ENCODE assay signal across 11 mouse cellular contexts in genomic region chr10:98744246-98744645, GRCm38 (mm10).
DNase-seq lines count a peak whose midpoint lies in the region; ATAC-seq lines count a peak whose summit lies in the region.
"Had no signal": no experiment of that assay in that cellular context is flagged by ENCODE, and none has a peak within 500 bp of the region (broad histone marks: within the 10 kb centered on the region; RNA-seq: fewer than 3 reads in every experiment).

No protein-coding gene starts in this region.

- no peak overlapping the region for H3K9ac ChIP-seq in hindbrain, embryonic 11.5 days (ENCODE audit: low read depth, low read length)
- H3K9ac ChIP-seq in hindbrain, embryonic 13.5 days: no peak overlapping the region
- H3K9ac ChIP-seq: liver, embryonic 15.5 days; stomach, embryonic 15.5 days had no signal

- no peaks in the 10 kb centered on the region for H3K36me3 ChIP-seq in hindbrain, embryonic 11.5 days (ENCODE audit: control insufficient read depth, insufficient read depth, low read length)
- no peaks in the 10 kb centered on the region for H3K36me3 ChIP-seq in hindbrain, embryonic 13.5 days
- H3K36me3 ChIP-seq: liver, embryonic 15.5 days; stomach, embryonic 15.5 days had no signal

- DNase-seq in hindbrain, embryonic 11.5 days (ENCODE audit: low spot score): peak; percentile 11
- peak; percentile 13 for DNase-seq in ES-CJ7 (ENCODE audit: low read depth, low spot score)
- DNase-seq in induced T-regulatory cell, adult 2 months (ENCODE audit: low read depth): peak; percentile 89
- DNase-seq in monocyte, adult 2 months (ENCODE audit: low read depth in 1 of 2, low spot score in 2 of 2): peak; percentile 44 to 60
- DNase-seq in left cerebral cortex, adult 18-20 months (ENCODE audit: low spot score in 2 of 2): no peak
- no peak for DNase-seq in adrenal gland, adult 2 months
- DNase-seq in retina, postnatal 1 day: no peak

- no peak overlapping the region for H3K4me3 ChIP-seq in hindbrain, embryonic 11.5 days (ENCODE audit: low read depth, low read length)
- no peak overlapping the region for H3K4me3 ChIP-seq in hindbrain, embryonic 13.5 days
- H3K4me3 ChIP-seq: liver, embryonic 15.5 days; stomach, embryonic 15.5 days had no signal

- H3K4me2 ChIP-seq in hindbrain, embryonic 11.5 days (replicated peaks; ENCODE audit: low read depth, low read length): no peak overlapping the region
- H3K4me2 ChIP-seq in hindbrain, embryonic 13.5 days: no peak overlapping the region
- H3K4me2 ChIP-seq: liver, embryonic 15.5 days; stomach, embryonic 15.5 days had no signal

- H3K27me3 ChIP-seq in hindbrain, embryonic 11.5 days (ENCODE audit: control insufficient read depth, insufficient read depth, low read length): no peaks in the 10 kb centered on the region
- no peaks in the 10 kb centered on the region for H3K27me3 ChIP-seq in hindbrain, embryonic 13.5 days
- H3K27me3 ChIP-seq: liver, embryonic 15.5 days; Patski; stomach, embryonic 15.5 days had no signal

- ATAC-seq in hindbrain, embryonic 11.5 days (ENCODE audit: low FRiP score): no peak
- ATAC-seq in hindbrain, embryonic 13.5 days (ENCODE audit: low FRiP score): no peak
- ATAC-seq: Patski had no signal

- no peaks in the 10 kb centered on the region for H3K9me3 ChIP-seq in hindbrain, embryonic 11.5 days (ENCODE audit: control insufficient read depth, low read length)
- no peaks in the 10 kb centered on the region for H3K9me3 ChIP-seq in hindbrain, embryonic 13.5 days
- H3K9me3 ChIP-seq: liver, embryonic 15.5 days; stomach, embryonic 15.5 days had no signal

- H3K27ac ChIP-seq in hindbrain, embryonic 11.5 days (ENCODE audit: low read depth, low read length): no peak overlapping the region
- H3K27ac ChIP-seq in hindbrain, embryonic 13.5 days: no peak overlapping the region
- H3K27ac ChIP-seq: liver, embryonic 15.5 days; stomach, embryonic 15.5 days had no signal

- WGBS in hindbrain, embryonic 11.5 days: 49% methylated on average over 6 of the region's 6 CpGs
- 52% methylated on average over 6 of the region's 6 CpGs for WGBS in hindbrain, embryonic 13.5 days

- no peaks in the 10 kb centered on the region for H3K4me1 ChIP-seq in hindbrain, embryonic 11.5 days (replicated peaks; ENCODE audit: control insufficient read depth, insufficient read depth, low read length)
- peaks cover 5% of the 10 kb centered on the region for H3K4me1 ChIP-seq in hindbrain, embryonic 13.5 days (replicated peaks)
- H3K4me1 ChIP-seq: stomach, embryonic 15.5 days had no signal

Comparison
In these comparisons a context has a peak if more than half of its experiments do, and no peak if none do; other contexts are left out.
1. DNase-seq: peak in hindbrain, embryonic 11.5 days (single experiment), ES-CJ7 (single experiment), induced T-regulatory cell, adult 2 months (single experiment) and monocyte, adult 2 months (2 of 2); none in left cerebral cortex, adult 18-20 months (0 of 2), adrenal gland, adult 2 months (single experiment) and retina, postnatal 1 day (single experiment).